Mouse (Mus musculus) testis, postnatal 14 days (tissue): ENCODE results near the gene Olfr142.
"Not testable (repeated sequence)": the region's sequence is repeated elsewhere in the genome, so short reads cannot be mapped to it uniquely, and the experiment has no call there.

Experiments used
- DNase-seq: peaks from one replicate; pipeline ENCODE4 v3.0.0; 2021; ENCODE audit warnings: low spot score

Gene Olfr142

DNA sequence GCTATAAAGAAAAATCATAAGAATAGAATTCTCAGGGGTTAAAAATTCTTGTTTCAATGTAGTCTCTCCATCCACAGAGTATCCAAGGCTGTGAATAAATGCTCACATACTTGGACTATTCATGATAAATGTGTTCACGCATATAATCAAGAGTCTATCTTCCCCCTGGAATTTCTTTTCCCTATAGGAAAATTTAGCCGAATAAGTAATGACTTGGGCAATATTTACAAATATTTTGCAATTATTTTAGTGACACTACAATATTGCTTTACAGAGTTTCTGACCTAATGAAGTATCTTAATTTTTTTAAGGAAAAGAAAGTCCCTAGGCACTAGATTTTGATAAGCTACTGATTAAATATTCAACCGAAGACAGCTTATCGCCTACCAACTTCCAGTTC is at the start of gene Olfr142:
Gene Olfr142 (minus strand): TSS at position 101 of the 400 bp plus-strand sequence.
- DNase-seq, result no peak

DNA sequence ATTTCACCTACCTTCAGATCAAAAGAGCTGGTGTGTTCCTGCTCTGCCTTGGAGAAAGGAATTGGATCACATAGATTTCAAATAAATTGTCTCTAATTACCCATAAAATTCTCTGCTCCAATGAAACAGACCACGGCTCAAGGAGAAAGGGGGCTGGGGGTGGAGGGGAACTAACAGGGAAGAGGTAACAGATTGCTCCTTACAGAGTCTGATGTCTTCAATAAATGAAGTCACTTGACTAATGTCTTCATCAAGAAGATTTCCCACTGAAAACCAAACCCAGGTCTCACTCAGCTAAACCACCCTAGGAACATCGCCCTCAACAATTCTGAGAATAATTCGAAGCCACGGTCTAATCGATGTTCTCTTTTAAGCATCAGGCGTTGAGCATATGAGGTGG is 35.3 kb upstream of the Olfr142 start, which contains the start of gene Olfr1272:
Gene Olfr1272 (minus strand): TSS at position 101 of the 400 bp plus-strand sequence.
- no peak for DNase-seq

DNA sequence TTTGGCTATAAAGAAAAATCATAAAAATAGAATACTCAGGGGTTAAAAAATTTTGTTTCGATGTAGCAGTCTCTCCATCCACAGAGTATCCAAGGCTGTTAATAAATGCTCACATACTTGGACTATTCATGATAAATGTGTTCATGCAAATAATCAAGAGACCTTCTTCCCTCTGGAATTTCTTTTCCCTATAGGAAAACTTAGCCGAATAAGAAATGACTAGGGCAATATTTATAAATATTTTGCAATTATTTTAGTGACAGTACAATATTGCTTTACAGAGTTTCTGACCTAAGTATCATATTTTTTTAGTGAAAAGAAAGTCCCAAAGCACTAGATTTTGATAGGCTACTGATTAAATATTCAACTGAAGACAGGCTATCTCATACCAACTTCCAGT is 13.5 kb upstream of the Olfr142 start, which contains the start of gene Olfr1271:
Gene Olfr1271 (minus strand): TSS at position 101 of the 400 bp plus-strand sequence.
- no peak for DNase-seq

DNA sequence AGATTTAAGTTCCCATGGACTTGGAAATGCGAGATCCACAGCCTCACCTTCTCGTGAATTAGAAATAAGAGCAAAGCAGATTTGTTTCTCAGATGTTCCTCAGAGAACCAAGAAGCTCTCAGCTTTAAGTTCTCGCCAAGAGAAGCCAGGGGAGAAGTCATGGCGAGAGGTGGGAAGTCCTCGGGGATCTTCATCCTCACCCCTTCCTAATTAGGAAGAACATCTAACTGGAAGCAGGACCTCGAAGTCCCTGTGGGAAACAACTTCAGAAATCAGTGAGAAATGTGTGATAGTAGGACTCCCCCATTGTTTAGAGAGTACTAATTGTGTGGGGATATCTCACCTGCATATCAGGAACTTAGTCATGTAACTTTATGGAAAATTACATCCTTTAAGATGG is 33.0 kb downstream of the Olfr142 start, which contains the start of gene Olfr1506:
Gene Olfr1506 (minus strand): TSS at position 101 of the 400 bp plus-strand sequence.
- DNase-seq, result not testable (repeated sequence)
